Mouse (Mus musculus) liver, embryonic 14.5 days (tissue): ENCODE measurements around the gene Prkn. TPM values are rescaled to one million over a fixed set of nuclear protein-coding genes. Genes with fewer than 3 reads are reported as not detected.

Source experiments
- ATAC-seq: fragments of 200-750 bp; cut with Nextera tagmentation; 2 replicates; pipeline ENCODE4 v1.8.0; 2017; ENCODE audit warnings: moderate number of reproducible peaks, mild to moderate bottlenecking, moderate library complexity; ENCODE audit not compliant: insufficient read depth
- DNase-seq, 3 experiments: peaks; one replicate each; pipeline ENCODE4 v3.0.0-alpha.2; 2012 to 2013; ENCODE audit warnings: low read depth in 3 of 3, low spot score in 3 of 3
- H3K27ac ChIP-seq: fragments of 300-500 bp; sonication (generic); 2 replicates; pipeline ENCODE4 v1.5.1; 2014; ENCODE audit warnings: moderate library complexity, mild to moderate bottlenecking, control low read depth, inconsistent platforms
- H3K27me3 ChIP-seq: fragments of 300-500 bp; sonication (generic); 2 replicates; pipeline ENCODE4 v1.6.1; 2014; ENCODE audit warnings: mild to moderate bottlenecking, low read length, moderate library complexity; ENCODE audit not compliant: control insufficient read depth, insufficient read depth
- H3K36me3 ChIP-seq: fragments of 300-500 bp; sonication (generic); replicated peaks from 2 replicates; pipeline ENCODE4 v1.6.1; 2014; ENCODE audit warnings: low read depth; ENCODE audit not compliant: control insufficient read depth, insufficient read depth
- H3K4me1 ChIP-seq, 2 experiments: fragments of 200-500 bp in 1 of 2; fragments of 300-500 bp in 1 of 2; sonication (generic) in 1 of 2; replicated peaks; 2 replicates each; pipeline ENCODE4 v1.6.1; 2012 to 2014; ENCODE audit warnings: antibody characterized with exemption in 1 of 2, inconsistent platforms in 1 of 2, low read length in 1 of 2; ENCODE audit not compliant: control insufficient read depth in 2 of 2, insufficient read depth in 2 of 2
- H3K4me2 ChIP-seq: fragments of 300-500 bp; sonication (generic); 2 replicates; pipeline ENCODE4 v1.6.1; 2014; ENCODE audit warnings: low read depth, mild to moderate bottlenecking, control low read depth, moderate library complexity
- H3K4me3 ChIP-seq, 2 experiments: fragments of 200-500 bp in 1 of 2; fragments of 300-500 bp in 1 of 2; sonication (generic) in 1 of 2; 2 replicates each; pipeline ENCODE4 v1.5.1; 2012 to 2014; ENCODE audit warnings: low read depth in 2 of 2, low read length in 2 of 2, mild to moderate bottlenecking in 2 of 2, control low read depth in 1 of 2, inconsistent platforms in 1 of 2, moderate library complexity in 1 of 2; ENCODE audit not compliant: insufficient read depth in 1 of 2
- H3K9ac ChIP-seq: fragments of 300-500 bp; sonication (generic); replicated peaks from 2 replicates; pipeline ENCODE4 v1.6.1; 2014; ENCODE audit warnings: mild to moderate bottlenecking, control low read depth, moderate library complexity
- H3K9me3 ChIP-seq: fragments of 300-500 bp; sonication (generic); 2 replicates; pipeline ENCODE4 v1.6.1; 2016; ENCODE audit warnings: low read length, mixed read lengths; ENCODE audit not compliant: control insufficient read depth
- CTCF ChIP-seq: IDR thresholded peaks from 2 replicates; pipeline ENCODE4 v1.5.1; 2016; ENCODE audit warnings: antibody characterized with exemption, low read depth, control low read depth
- EP300 ChIP-seq: IDR thresholded peaks from 2 replicates; pipeline ENCODE4 v1.6.1; 2016; ENCODE audit warnings: antibody characterized with exemption, low read depth
- WGBS: fragments of 180-500 bp; shearing (Covaris S2); extraction: QIAGEN DNeasy Blood & Tissue Kit; methylation state at CpG from one replicate; pipeline ENCODE4 v1.1.7; 2014; ENCODE audit not compliant: insufficient replicate concordance; 5-methylcytosine and 5-hydroxymethylcytosine counted together
- polyA plus RNA-seq, 2 experiments: library from polyadenylated mRNA; depleted of rRNA in 1 of 2; stranded (reverse) in 1 of 2; unstranded in 1 of 2; fragments of >200 nt; fragmentation: Nextera tagmentation in 1 of 2; extraction: Ambion mirVana in 1 of 2; gene quantifications; 2 replicates each; pipeline versions ENCODE4 v1.2.1 to v1.2.3; 2012 to 2014

Prkn gene
- polyA plus RNA-seq, 2 experiments, result 0.17 to 0.61 TPM

GRCm38 (mm10) chr17:11383364-11383962 is 543.3 kb downstream of the Prkn start:
- Histone ChIP-seq H3K4me3 (no peak overlapping the region), H3K27ac (no peak overlapping the region), H3K9me3 (no peaks in the 10 kb centered on the region), H3K4me2 (no peak overlapping the region), H3K27me3 (no peaks in the 10 kb centered on the region), H3K9ac (no peak overlapping the region), H3K36me3 (no peaks in the 10 kb centered on the region), H3K4me1 (no peaks in the 10 kb centered on the region)
- WGBS, result 63% methylated on average over 8 of the region's 8 CpGs
- DNase-seq (no peak), ATAC-seq (no peak)
- TF ChIP-seq CTCF, result no peak
- no peak for TF ChIP-seq EP300

GRCm38 (mm10) chr17:11385246-11385645 is 545.1 kb downstream of the Prkn start:
- TF ChIP-seq EP300, result no peak
- no peak for TF ChIP-seq CTCF
- H3K9me3 ChIP-seq, result no peaks in the 10 kb centered on the region
- no peak overlapping the region for H3K9ac ChIP-seq
- DNase-seq (no peak), ATAC-seq (no peak)
- H3K4me1 ChIP-seq, result no peaks in the 10 kb centered on the region
- H3K4me2 ChIP-seq, result no peak overlapping the region
- WGBS, result 77% methylated on average over 4 of the region's 4 CpGs
- H3K27me3 ChIP-seq, result no peaks in the 10 kb centered on the region
- H3K36me3 ChIP-seq, result no peaks in the 10 kb centered on the region
- H3K27ac ChIP-seq, result no peak overlapping the region
- no peak overlapping the region for H3K4me3 ChIP-seq

- TF ChIP-seq EP300 (no peak), CTCF (no peak)
- H3K4me2 ChIP-seq, result no peak overlapping the region
- H3K4me1 ChIP-seq, result no peaks in the 10 kb centered on the region
- DNase-seq (no peak), ATAC-seq (no peak)
- H3K27me3 ChIP-seq, result no peaks in the 10 kb centered on the region
- WGBS, result 49% methylated on average over 11 of the region's 11 CpGs
- H3K27ac ChIP-seq, result no peak overlapping the region
- no peak overlapping the region for H3K4me3 ChIP-seq
- no peaks in the 10 kb centered on the region for H3K36me3 ChIP-seq
- H3K9ac ChIP-seq, result no peak overlapping the region
- no peaks in the 10 kb centered on the region for H3K9me3 ChIP-seq
These were observed 552.6 kb downstream of the Prkn start for GRCm38 (mm10) chr17:11392622-11393294.

GRCm38 (mm10) chr17:11394607-11395006 is 554.4 kb downstream of the Prkn start:
- H3K4me3 ChIP-seq, result no peak overlapping the region
- H3K27ac ChIP-seq, result no peak overlapping the region
- H3K4me2 ChIP-seq, result no peak overlapping the region
- TF ChIP-seq EP300, result no peak
- no peak for TF ChIP-seq CTCF
- 68% methylated on average over 6 of the region's 6 CpGs for WGBS
- H3K36me3 ChIP-seq, result no peaks in the 10 kb centered on the region
- no peaks in the 10 kb centered on the region for H3K4me1 ChIP-seq
- H3K9ac ChIP-seq, result no peak overlapping the region
- DNase-seq (no peak), ATAC-seq (no peak)
- H3K27me3 ChIP-seq, result no peaks in the 10 kb centered on the region
- no peaks in the 10 kb centered on the region for H3K9me3 ChIP-seq

GRCm38 (mm10) chr17:11397678-11398077 is 557.5 kb downstream of the Prkn start:
- Histone ChIP-seq H3K27ac (no peak overlapping the region), H3K4me1 (no peaks in the 10 kb centered on the region), H3K36me3 (no peaks in the 10 kb centered on the region), H3K27me3 (no peaks in the 10 kb centered on the region), H3K4me3 (no peak overlapping the region), H3K9ac (no peak overlapping the region), H3K9me3 (no peaks in the 10 kb centered on the region), H3K4me2 (no peak overlapping the region)
- TF ChIP-seq CTCF (no peak), EP300 (no peak)
- DNase-seq, result no peak
- 61% methylated on average over 4 of the region's 4 CpGs for WGBS
- no peak for ATAC-seq
